Mouse (Mus musculus) limb, embryonic 12.5 days (tissue): ENCODE measurements around the gene Ppa1. TPM values are rescaled to one million over a fixed set of nuclear protein-coding genes. Genes with fewer than 3 reads are reported as not detected.

ENCODE experiments used
- ATAC-seq: fragments of 200-750 bp; cut with Nextera tagmentation; 2 replicates; pipeline ENCODE4 v1.8.0; 2017; ENCODE audit warnings: low read depth, moderate TSS enrichment; ENCODE audit not compliant: insufficient number of reproducible peaks, insufficient read depth, low FRiP score, low TSS enrichment
- H3K27ac ChIP-seq: fragments of 300-500 bp; sonication (generic); 2 replicates; pipeline ENCODE4 v1.5.1; 2016; ENCODE audit warnings: mild to moderate bottlenecking, moderate library complexity
- H3K27me3 ChIP-seq: fragments of 300-500 bp; sonication (generic); 2 replicates; pipeline ENCODE4 v1.6.1; 2016; ENCODE audit warnings: mild to moderate bottlenecking, moderate library complexity
- H3K36me3 ChIP-seq: fragments of 300-500 bp; sonication (generic); 2 replicates; pipeline ENCODE4 v1.6.1; 2016; ENCODE audit warnings: mild to moderate bottlenecking, moderate library complexity
- H3K4me1 ChIP-seq: fragments of 300-500 bp; sonication (generic); replicated peaks from 2 replicates; pipeline ENCODE4 v1.6.1; 2016
- H3K4me2 ChIP-seq: fragments of 300-500 bp; sonication (generic); 2 replicates; pipeline ENCODE4 v1.6.1; 2016; ENCODE audit warnings: mild to moderate bottlenecking, moderate library complexity
- H3K4me3 ChIP-seq: fragments of 300-500 bp; sonication (generic); replicated peaks from 2 replicates; pipeline ENCODE4 v1.5.1; 2016; ENCODE audit warnings: mild to moderate bottlenecking
- H3K9ac ChIP-seq: fragments of 300-500 bp; sonication (generic); replicated peaks from 2 replicates; pipeline ENCODE4 v1.6.1; 2016; ENCODE audit warnings: mild to moderate bottlenecking, moderate library complexity
- H3K9me3 ChIP-seq: fragments of 300-500 bp; sonication (generic); 2 replicates; pipeline ENCODE4 v1.6.1; 2016; ENCODE audit warnings: mild to moderate bottlenecking, moderate library complexity
- WGBS: fragments of 180-500 bp; shearing (Covaris S2); methylation state at CpG from one replicate; pipeline ENCODE4 v1.1.7; 2016; 5-methylcytosine and 5-hydroxymethylcytosine counted together
- polyA plus RNA-seq: library from polyadenylated mRNA; unstranded; fragments of >200 nt; fragmentation: Nextera tagmentation; extraction: Ambion mirVana; gene quantifications from 2 replicates; pipeline ENCODE4 v1.2.1, GENCODE M21; 2016

Ppa1 gene
- polyA plus RNA-seq, 1 experiment from 2014 or later = 242 TPM

- Histone ChIP-seq H3K4me1 (no peaks in the 10 kb centered on the region), H3K27me3 (no peaks in the 10 kb centered on the region), H3K4me3 (no peak overlapping the region), H3K9me3 (no peaks in the 10 kb centered on the region), H3K27ac (no peak overlapping the region), H3K4me2 (no peak overlapping the region), H3K36me3 (no peaks in the 10 kb centered on the region), H3K9ac (no peak overlapping the region)
- WGBS = 72% methylated on average over 3 of the region's 3 CpGs
- no peak for ATAC-seq
These were observed 73.9 kb downstream of the Ppa1 start for GRCm38 (mm10) chr10:61722215-61722614.

GRCm38 (mm10) chr10:61723271-61723670, 74.9 kb downstream of the Ppa1 start:
- 64% methylated on average over 6 of the region's 6 CpGs for WGBS

More at GRCm38 (mm10) chr10:61723271-61723670, 74.9 kb downstream of the Ppa1 start:
- H3K4me2 ChIP-seq = no peak overlapping the region
- no peak overlapping the region for H3K4me3 ChIP-seq
- H3K9ac ChIP-seq = no peak overlapping the region
- ATAC-seq = no peak
- H3K27me3 ChIP-seq = 0 out of 2 replicates have a peak, but pooled peaks cover under 1% of the 10 kb centered on the region
- H3K27ac ChIP-seq = no peak overlapping the region
- no peaks in the 10 kb centered on the region for H3K9me3 ChIP-seq
- H3K4me1 ChIP-seq = no peaks in the 10 kb centered on the region
- no peaks in the 10 kb centered on the region for H3K36me3 ChIP-seq

Other genes starting within 250 kb of the Ppa1 start
- gene Nodal, start 230.6 kb upstream of the Ppa1 start, polyA plus RNA-seq = 0.26 TPM in 1 of 2 replicates, not detected in the other
- gene Eif4ebp2, start 195.9 kb upstream of the Ppa1 start, polyA plus RNA-seq = 60.2 and 72.2 TPM in 2 replicates
- gene Lrrc20, start 172.8 kb upstream of the Ppa1 start, polyA plus RNA-seq = 11.3 and 11.6 TPM in 2 replicates
- 0.09 and 0.12 TPM in 2 replicates for gene Npffr1, start 53.1 kb upstream of the Ppa1 start, polyA plus RNA-seq
- 239 TPM in 2 replicates for gene Sar1a, start 31.7 kb downstream of the Ppa1 start, polyA plus RNA-seq
- gene Tysnd1, start 47.0 kb downstream of the Ppa1 start, polyA plus RNA-seq = 43.7 and 45.7 TPM in 2 replicates
- gene Aifm2, start 66.7 kb downstream of the Ppa1 start, polyA plus RNA-seq = 10.8 and 12.2 TPM in 2 replicates
- gene H2afy2, start 135.6 kb downstream of the Ppa1 start, polyA plus RNA-seq = 320 and 331 TPM in 2 replicates